Mouse (Mus musculus): ENCODE results near the gene Tmem109.

GRCm38 (mm10) chr19:10841721-10842626 is 39.8 kb downstream of the Tmem109 start:
- TF ChIP-seq POLR2A (IDR thresholded peaks at IDR 0.05; ENCODE audit: low read depth, low read length): no peak
- TF ChIP-seq CTCF (IDR thresholded peaks at IDR 0.05; ENCODE audit: borderline replicate concordance, insufficient read depth, low read length): no peak
